Comparison of ENCODE assay signal across 24 mouse cellular contexts in the genomic region with DNA sequence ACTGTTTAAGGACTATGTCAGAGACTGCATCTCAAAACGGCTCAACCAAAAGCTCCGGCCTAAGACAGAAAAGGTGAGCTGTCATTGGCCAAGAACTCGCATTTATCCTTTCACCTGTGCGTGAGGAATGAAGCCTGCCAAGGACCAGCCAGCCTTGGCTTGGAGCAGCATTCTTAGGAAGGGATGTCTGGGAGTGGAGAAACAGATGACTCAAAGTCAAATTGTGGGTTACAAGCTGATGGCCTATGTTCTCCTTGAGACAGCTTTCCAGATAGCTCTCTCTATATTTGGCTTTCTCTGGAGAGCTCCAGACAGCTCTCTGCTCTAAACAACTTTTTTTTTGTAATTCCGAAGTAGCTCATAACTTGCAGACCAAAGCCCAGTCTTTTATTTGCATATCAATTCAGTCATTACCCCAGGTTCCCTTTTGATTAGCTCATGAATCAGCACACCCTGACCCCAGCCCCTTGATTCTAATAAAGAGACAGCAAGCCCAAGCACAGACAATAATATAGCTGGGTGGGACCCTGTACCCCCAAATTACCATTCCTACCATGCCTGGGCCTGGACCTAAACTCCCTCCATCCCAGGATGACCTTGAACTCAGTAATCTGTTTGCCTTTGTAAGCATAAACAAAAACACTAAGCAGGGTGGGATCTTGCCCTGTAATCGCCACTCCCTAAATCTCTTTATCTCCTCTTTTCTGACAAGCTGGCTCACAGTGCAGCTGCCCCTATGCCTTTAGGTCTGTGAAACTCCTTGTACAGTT. TPM values are rescaled to one million over a fixed set of nuclear protein-coding genes. Genes with fewer than 3 reads are reported as not detected.
"Had no signal": no experiment of that assay in that cellular context is flagged by ENCODE, and none has a peak within 500 bp of the region (broad histone marks: within the 10 kb centered on the region; RNA-seq: fewer than 3 reads in every experiment).

No protein-coding gene starts in this region.

- H3K9me3 ChIP-seq: limb, embryonic 10.5 days; liver, embryonic 12.5 days; liver, embryonic 15.5 days; neural tube, embryonic 13.5 days had no signal

- DNase-seq: kidney, adult 2 months; kidney, postnatal 25 days; layer of hippocampus, adult 9-11 months; liver; lung, adult 2 months; lung, postnatal 14 days; right cerebral cortex, adult 18-20 months; right cerebral cortex, postnatal 14 days; right cerebral cortex, postnatal 4 days; thymus, postnatal 14 days; thymus, postnatal 4 days had no signal

- H3K27ac ChIP-seq: kidney, postnatal 0 days; layer of hippocampus, adult 2 months; limb, embryonic 10.5 days; limb, embryonic 13.5 days; liver, embryonic 12.5 days; liver, embryonic 15.5 days; midbrain, embryonic 12.5 days; neural tube, embryonic 13.5 days; stomach, postnatal 0 days had no signal

- H3K4me3 ChIP-seq: layer of hippocampus, adult 2 months; limb, embryonic 10.5 days; limb, embryonic 13.5 days; liver, embryonic 12.5 days; liver, embryonic 15.5 days; midbrain, embryonic 12.5 days; myocyte; neural tube, embryonic 13.5 days had no signal

- H3K9ac ChIP-seq: limb, embryonic 13.5 days; liver, embryonic 12.5 days; liver, embryonic 15.5 days; midbrain, embryonic 12.5 days; neural tube, embryonic 13.5 days had no signal

- H3K36me3 ChIP-seq: limb, embryonic 10.5 days; limb, embryonic 13.5 days; liver, embryonic 12.5 days; liver, embryonic 15.5 days had no signal

- H3K4me1 ChIP-seq: liver, embryonic 15.5 days had no signal

- H3K27me3 ChIP-seq: midbrain, embryonic 12.5 days; neural tube, embryonic 13.5 days had no signal

RNA-seq across cellular contexts. Expression of gene Jam2, which starts 5.1 kb away (rescaled TPM):
- total RNA-seq: megakaryocyte progenitor cell, adult 5-6 weeks; monocyte, adult 5-6 weeks; neutrophil, adult 5-6 weeks had no signal
